Mouse (Mus musculus) spleen, adult 2 months (tissue): ENCODE results near the gene Zbtb20.

Experiments used
- CTCF ChIP-seq: fragments of 200-500 bp; IDR thresholded peaks from 2 replicates; pipeline ENCODE4 v1.5.1; 2011; ENCODE audit warnings: mild to moderate bottlenecking, inconsistent platforms; ENCODE audit not compliant: insufficient read depth, insufficient read length, insufficient replicate concordance; ENCODE audit errors: extremely low read depth
- POLR2A ChIP-seq: fragments of 200-500 bp; IDR thresholded peaks from 2 replicates; pipeline ENCODE4 v1.6.1; 2011; ENCODE audit warnings: low read depth, low read length, inconsistent platforms

DNA sequence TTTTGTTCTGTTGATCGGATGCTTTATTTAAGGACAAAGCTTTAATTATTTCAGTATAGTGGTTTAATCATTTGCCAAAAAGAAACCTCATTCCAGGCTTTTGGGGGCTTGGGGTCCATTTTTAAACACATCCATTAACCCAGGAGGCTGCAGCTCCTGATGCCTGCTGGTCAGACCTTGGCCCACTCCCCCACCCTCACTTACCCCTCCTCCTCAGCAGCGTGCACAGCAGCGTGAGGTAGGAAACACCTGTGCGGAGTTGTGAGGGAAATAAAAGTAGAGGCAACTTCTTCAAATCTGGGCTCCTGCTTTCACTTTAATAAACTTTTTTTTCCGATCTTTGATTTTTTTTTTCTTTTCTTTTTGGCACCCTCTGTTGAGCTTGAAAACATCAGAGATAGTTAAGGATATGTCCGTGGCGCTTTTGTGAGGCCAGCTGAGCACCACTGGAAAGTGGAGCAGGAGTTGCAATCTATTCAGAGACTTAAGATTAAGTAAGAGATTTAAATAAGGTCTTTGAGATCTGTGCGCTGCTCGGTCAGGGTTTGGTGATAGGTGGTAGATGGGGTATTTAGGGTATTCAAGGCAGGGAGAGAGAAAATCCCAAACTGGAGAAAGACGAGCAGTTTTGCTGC lies 631.2 kb downstream of the Zbtb20 start:
- TF ChIP-seq CTCF (no peak), POLR2A (no peak)
